Mouse (Mus musculus) hindbrain, embryonic 14.5 days (tissue): ENCODE data around the gene Nubp2. TPM values are rescaled to one million over a fixed set of nuclear protein-coding genes. Genes with fewer than 3 reads are reported as not detected.
A peak's percentile ranks its signal among the peaks of the same experiment; 100 is the strongest.

ENCODE experiments used
- ATAC-seq: fragments of 200-750 bp; cut with Nextera tagmentation; 2 replicates; pipeline ENCODE4 v1.8.0; 2017; ENCODE audit warnings: moderate number of reproducible peaks, mild to moderate bottlenecking, moderate TSS enrichment, moderate library complexity; ENCODE audit not compliant: low FRiP score
- DNase-seq: peaks from one replicate; pipeline ENCODE4 v3.0.0-alpha.2; 2015; ENCODE audit warnings: low spot score
- H3K27ac ChIP-seq: fragments of 300-500 bp; sonication (generic); 2 replicates; pipeline ENCODE4 v1.5.1; 2014; ENCODE audit warnings: mild to moderate bottlenecking, moderate library complexity
- H3K27me3 ChIP-seq: fragments of 300-500 bp; sonication (generic); 2 replicates; pipeline ENCODE4 v1.6.1; 2014; ENCODE audit warnings: mild to moderate bottlenecking, low read length, mixed read lengths; ENCODE audit not compliant: control insufficient read depth, insufficient read depth
- H3K36me3 ChIP-seq: fragments of 300-500 bp; sonication (generic); replicated peaks from 2 replicates; pipeline ENCODE4 v1.6.1; 2014; ENCODE audit not compliant: control insufficient read depth, insufficient read depth
- H3K4me1 ChIP-seq: fragments of 300-500 bp; sonication (generic); replicated peaks from 2 replicates; pipeline ENCODE4 v1.6.1; 2014; ENCODE audit warnings: antibody characterized with exemption, low read length, mixed read lengths; ENCODE audit not compliant: control insufficient read depth, insufficient read depth
- H3K4me2 ChIP-seq: fragments of 300-500 bp; sonication (generic); replicated peaks from 2 replicates; pipeline ENCODE4 v1.6.1; 2014; ENCODE audit warnings: mild to moderate bottlenecking, moderate library complexity
- H3K4me3 ChIP-seq: fragments of 300-500 bp; sonication (generic); replicated peaks from 2 replicates; pipeline ENCODE4 v1.5.1; 2014; ENCODE audit warnings: mild to moderate bottlenecking, low read length
- H3K9ac ChIP-seq: fragments of 300-500 bp; sonication (generic); 2 replicates; pipeline ENCODE4 v1.6.1; 2014
- H3K9me3 ChIP-seq: fragments of 300-500 bp; sonication (generic); 2 replicates; pipeline ENCODE4 v1.6.1; 2016; ENCODE audit warnings: low read length; ENCODE audit not compliant: control insufficient read depth
- WGBS: fragments of 180-500 bp; shearing (Covaris S2); extraction: QIAGEN DNeasy Blood & Tissue Kit; methylation state at CpG from one replicate; pipeline ENCODE4 v1.1.7; 2014; 5-methylcytosine and 5-hydroxymethylcytosine counted together
- polyA plus RNA-seq: library from polyadenylated mRNA; unstranded; fragments of >200 nt; fragmentation: Nextera tagmentation; extraction: Ambion mirVana; gene quantifications from 2 replicates; pipeline ENCODE4 v1.2.1, GENCODE M21; 2014

Nubp2 gene
- polyA plus RNA-seq, 1 experiment from 2014 or later = 72.8 TPM

GRCm38 (mm10) chr17:24887291-24888080 is 1.3 kb upstream of the Nubp2 start:
- peak overlapping the region; percentile 88 for H3K9ac ChIP-seq
- ATAC-seq (no peak), DNase-seq (no peak)
- peak overlapping the region; percentile 95 for H3K4me3 ChIP-seq
- H3K4me2 ChIP-seq = peak overlapping the region; percentile 74
- H3K9me3 ChIP-seq = no peaks in the 10 kb centered on the region
- no peak overlapping the region; the same call in 1 of the 2 replicates for H3K27ac ChIP-seq
- peaks cover 64% of the 10 kb centered on the region for H3K36me3 ChIP-seq
- H3K27me3 ChIP-seq = no peaks in the 10 kb centered on the region
- 68% methylated on average over 18 of the region's 18 CpGs for WGBS
- peaks cover 18% of the 10 kb centered on the region for H3K4me1 ChIP-seq

GRCm38 (mm10) chr17:24886932-24887271 is 753 bp upstream of the Nubp2 start:
- Histone ChIP-seq H3K4me1 (peaks cover 18% of the 10 kb centered on the region), H3K4me2 (peak overlapping the region; percentile 74), H3K9me3 (no peaks in the 10 kb centered on the region), H3K27ac (peak overlapping the region; percentile 82), H3K36me3 (peaks cover 58% of the 10 kb centered on the region), H3K4me3 (peak overlapping the region; percentile 95), H3K9ac (peak overlapping the region; percentile 88), H3K27me3 (no peaks in the 10 kb centered on the region)
- DNase-seq (no peak), ATAC-seq (no peak; the same call in none of the 2 replicates)
- WGBS = 2% methylated on average over 18 of the region's 18 CpGs

GRCm38 (mm10) chr17:24885356-24886133 is 604 bp downstream of the Nubp2 start:
- 25% methylated on average over 22 of the region's 22 CpGs for WGBS
- no peak for DNase-seq
- Histone ChIP-seq H3K9me3 (no peaks in the 10 kb centered on the region), H3K27ac (no peak overlapping the region), H3K4me3 (peak overlapping the region; percentile 49), H3K4me2 (peak overlapping the region; percentile 69), H3K9ac (peak overlapping the region; percentile 49), H3K27me3 (no peaks in the 10 kb centered on the region), H3K4me1 (peaks cover 18% of the 10 kb centered on the region), H3K36me3 (peaks cover 45% of the 10 kb centered on the region)
- ATAC-seq = no peak

GRCm38 (mm10) chr17:24884391-24884790 is 1.8 kb downstream of the Nubp2 start:
- 90% methylated on average over 6 of the region's 6 CpGs for WGBS
- peaks cover 18% of the 10 kb centered on the region for H3K4me1 ChIP-seq
- H3K27me3 ChIP-seq = no peaks in the 10 kb centered on the region
- no peak for ATAC-seq
- H3K4me3 ChIP-seq = no peak overlapping the region
- no peak overlapping the region for H3K9ac ChIP-seq
- H3K27ac ChIP-seq = no peak overlapping the region
- no peak overlapping the region for H3K4me2 ChIP-seq
- H3K36me3 ChIP-seq = peaks cover 33% of the 10 kb centered on the region
- H3K9me3 ChIP-seq = no peaks in the 10 kb centered on the region
- DNase-seq = no peak

GRCm38 (mm10) chr17:24881738-24882440 is 4.3 kb downstream of the Nubp2 start:
- H3K4me3 ChIP-seq = no peak overlapping the region
- H3K9me3 ChIP-seq = no peaks in the 10 kb centered on the region
- ATAC-seq (no peak), DNase-seq (no peak)
- peaks cover 7% of the 10 kb centered on the region for H3K4me1 ChIP-seq
- no peak overlapping the region for H3K27ac ChIP-seq
- H3K36me3 ChIP-seq = peaks cover 21% of the 10 kb centered on the region
- H3K9ac ChIP-seq = no peak overlapping the region
- no peaks in the 10 kb centered on the region for H3K27me3 ChIP-seq
- WGBS = 54% methylated on average over 7 of the region's 7 CpGs
- H3K4me2 ChIP-seq = no peak overlapping the region

GRCm38 (mm10) chr17:24878531-24878930 is 7.6 kb downstream of the Nubp2 start:
- no peak overlapping the region for H3K27ac ChIP-seq
- 80% methylated on average over 8 of the region's 8 CpGs for WGBS
- no peak overlapping the region for H3K4me2 ChIP-seq
- ATAC-seq = no peak
- no peaks in the 10 kb centered on the region for H3K9me3 ChIP-seq
- no peaks in the 10 kb centered on the region for H3K27me3 ChIP-seq
- no peak overlapping the region for H3K9ac ChIP-seq
- DNase-seq = no peak
- H3K4me3 ChIP-seq = no peak overlapping the region
- no peaks in the 10 kb centered on the region for H3K4me1 ChIP-seq
- peaks cover 10% of the 10 kb centered on the region for H3K36me3 ChIP-seq

- ATAC-seq = no peak
These were observed 8.1 kb downstream of the Nubp2 start for GRCm38 (mm10) chr17:24878117-24878397.

GRCm38 (mm10) chr17:24877336-24878116 is 8.6 kb downstream of the Nubp2 start:
- DNase-seq = no peak
- H3K36me3 ChIP-seq = peaks cover under 1% of the 10 kb centered on the region
- WGBS = 67% methylated on average over 10 of the region's 10 CpGs
- H3K9me3 ChIP-seq = no peaks in the 10 kb centered on the region
- no peaks in the 10 kb centered on the region for H3K4me1 ChIP-seq
- H3K9ac ChIP-seq = no peak overlapping the region
- ATAC-seq = no peak
- H3K27me3 ChIP-seq = no peaks in the 10 kb centered on the region
- no peak overlapping the region for H3K27ac ChIP-seq
- H3K4me3 ChIP-seq = no peak overlapping the region
- H3K4me2 ChIP-seq = no peak overlapping the region

More at GRCm38 (mm10) chr17:24878117-24878397, 8.1 kb downstream of the Nubp2 start:
- no peaks in the 10 kb centered on the region for H3K4me1 ChIP-seq
- no peak for DNase-seq
- H3K4me2 ChIP-seq = no peak overlapping the region
- no peak overlapping the region for H3K4me3 ChIP-seq
- H3K9me3 ChIP-seq = no peaks in the 10 kb centered on the region
- H3K27ac ChIP-seq = no peak overlapping the region
- 44% methylated on average over 5 of the region's 5 CpGs for WGBS
- H3K36me3 ChIP-seq = peaks cover 6% of the 10 kb centered on the region
- no peak overlapping the region for H3K9ac ChIP-seq
- no peaks in the 10 kb centered on the region for H3K27me3 ChIP-seq
